Mouse (Mus musculus) erythroblast, embryonic 14.5 days (primary cell): ENCODE results near the gene Gstm5.

Source experiments
- GATA1 ChIP-seq: IDR thresholded peaks from 2 replicates; pipeline ENCODE4 v1.6.1; 2012; ENCODE audit warnings: low read length, inconsistent platforms, mixed read lengths
- TAL1 ChIP-seq: IDR thresholded peaks from 3 replicates; pipeline ENCODE4 v1.6.1; 2012; ENCODE audit warnings: low read length, inconsistent platforms, mixed read lengths

DNA sequence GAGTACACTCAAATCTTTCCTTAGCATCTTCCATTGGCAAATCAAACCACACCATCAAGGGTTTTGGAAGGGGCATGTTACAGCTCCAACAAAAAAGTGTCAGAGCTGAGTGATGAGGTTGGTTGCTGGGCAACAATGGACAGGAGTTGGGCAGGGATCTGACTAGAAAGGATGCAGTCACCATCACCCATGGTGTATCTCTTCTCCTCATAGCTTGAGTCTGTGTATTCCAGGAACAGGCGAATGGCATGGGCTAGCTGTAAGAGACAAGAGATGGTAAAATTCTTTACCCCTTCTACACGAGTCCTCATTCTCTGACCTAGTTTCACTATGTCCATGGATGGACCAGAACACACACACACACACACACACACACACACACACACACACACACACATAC is 35.5 kb downstream of the Gstm5 start:
- TF ChIP-seq GATA1 (no peak), TAL1 (no peak)
